Mouse (Mus musculus) midbrain, embryonic 12.5 days (tissue): ENCODE measurements around the gene Ddr2. TPM values are rescaled to one million over a fixed set of nuclear protein-coding genes. Genes with fewer than 3 reads are reported as not detected.
A peak's percentile ranks its signal among the peaks of the same experiment; 100 is the strongest.
"Not testable (repeated sequence)": the region's sequence is repeated elsewhere in the genome, so short reads cannot be mapped to it uniquely, and the experiment has no call there.

Experiments used
- ATAC-seq: fragments of 200-750 bp; cut with Nextera tagmentation; 2 replicates; pipeline ENCODE4 v1.8.0; 2017; ENCODE audit warnings: low read depth, moderate TSS enrichment, moderate library complexity; ENCODE audit not compliant: low FRiP score
- H3K27ac ChIP-seq: fragments of 300-500 bp; sonication (generic); replicated peaks from 2 replicates; pipeline ENCODE4 v1.5.1; 2016; ENCODE audit warnings: mild to moderate bottlenecking
- H3K27me3 ChIP-seq: fragments of 300-500 bp; sonication (generic); 2 replicates; pipeline ENCODE4 v1.6.1; 2016; ENCODE audit warnings: mild to moderate bottlenecking
- H3K36me3 ChIP-seq: fragments of 300-500 bp; sonication (generic); 2 replicates; pipeline ENCODE4 v1.6.1; 2016
- H3K4me1 ChIP-seq: fragments of 300-500 bp; sonication (generic); 2 replicates; pipeline ENCODE4 v1.6.1; 2016
- H3K4me2 ChIP-seq: fragments of 300-500 bp; sonication (generic); replicated peaks from 2 replicates; pipeline ENCODE4 v1.6.1; 2016; ENCODE audit warnings: mild to moderate bottlenecking, moderate library complexity
- H3K4me3 ChIP-seq: fragments of 300-500 bp; sonication (generic); 2 replicates; pipeline ENCODE4 v1.5.1; 2016; ENCODE audit warnings: mild to moderate bottlenecking
- H3K9ac ChIP-seq: fragments of 300-500 bp; sonication (generic); replicated peaks from 2 replicates; pipeline ENCODE4 v1.6.1; 2016; ENCODE audit warnings: mild to moderate bottlenecking, moderate library complexity
- H3K9me3 ChIP-seq: fragments of 300-500 bp; sonication (generic); 2 replicates; pipeline ENCODE4 v1.6.1; 2016; ENCODE audit warnings: mild to moderate bottlenecking
- WGBS: fragments of 180-500 bp; shearing (Covaris S2); methylation state at CpG from one replicate; pipeline ENCODE4 v1.1.7; 2016; 5-methylcytosine and 5-hydroxymethylcytosine counted together
- polyA plus RNA-seq: library from polyadenylated mRNA; unstranded; fragments of >200 nt; fragmentation: Nextera tagmentation; extraction: Ambion mirVana; gene quantifications from 2 replicates; pipeline ENCODE4 v1.2.1, GENCODE M21; 2016

Ddr2 gene
- polyA plus RNA-seq, 1 experiment from 2014 or later: 31.1 TPM

DNA sequence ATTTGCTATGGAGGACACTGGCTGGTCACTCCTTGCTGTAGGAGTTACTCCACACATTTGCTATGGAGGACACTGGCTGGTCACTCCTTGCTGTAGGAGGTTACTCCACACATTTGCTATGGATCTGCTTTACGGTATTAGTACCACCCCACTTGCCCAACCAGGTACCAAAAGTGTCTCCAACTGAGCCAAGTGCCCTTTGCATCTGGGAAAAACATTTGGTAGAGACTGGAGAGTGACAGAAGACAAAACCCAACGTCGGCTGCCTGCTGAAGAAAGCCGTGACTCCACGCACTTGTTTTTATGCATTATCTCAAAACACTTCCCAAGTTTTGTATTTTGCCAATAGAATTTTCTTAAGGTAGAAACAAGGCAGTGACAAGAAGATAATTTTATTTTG lies 31.1 kb upstream of the Ddr2 start:
- no peaks in the 10 kb centered on the region for H3K9me3 ChIP-seq
- no peak for ATAC-seq
- WGBS: 93% methylated on average over 5 of the region's 5 CpGs
- no peak overlapping the region for H3K9ac ChIP-seq
- H3K4me2 ChIP-seq: no peak overlapping the region
- H3K36me3 ChIP-seq: peaks cover 15% of the 10 kb centered on the region; the same call in 1 of the 2 replicates
- no peaks in the 10 kb centered on the region for H3K4me1 ChIP-seq
- no peaks in the 10 kb centered on the region for H3K27me3 ChIP-seq
- H3K27ac ChIP-seq: no peak overlapping the region
- H3K4me3 ChIP-seq: no peak overlapping the region

DNA sequence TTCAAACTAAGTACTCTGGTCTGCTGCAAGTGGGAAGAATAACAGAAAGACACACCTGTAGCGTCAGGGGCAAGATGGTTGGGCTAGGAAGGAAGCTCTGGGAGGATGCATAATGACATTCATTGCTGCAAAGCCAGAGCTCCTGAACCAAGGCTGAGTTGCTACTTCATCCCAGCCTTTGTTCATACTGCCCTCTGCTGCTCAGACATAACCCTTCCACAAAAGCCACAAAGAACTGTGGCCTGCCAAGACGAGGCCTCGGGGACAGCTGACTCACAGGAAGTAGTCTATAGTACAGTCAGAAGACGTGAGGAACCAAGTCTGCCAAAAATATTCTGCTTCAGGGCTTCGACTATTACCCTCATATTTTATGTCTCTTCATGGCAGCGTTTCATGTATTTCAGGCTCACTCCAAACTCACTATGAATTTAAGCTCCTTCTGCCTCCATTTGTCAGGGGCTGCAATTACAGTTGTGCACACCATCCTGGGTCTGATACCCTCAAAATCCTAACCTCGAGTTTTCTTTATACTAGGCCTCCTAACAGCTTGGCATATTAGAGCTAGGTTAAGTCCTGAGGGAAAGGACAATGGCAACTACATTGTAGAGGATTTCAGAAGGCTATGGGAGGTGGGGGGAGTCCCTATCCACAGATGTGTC lies 25.9 kb upstream of the Ddr2 start:
- ATAC-seq: peak; percentile 30; the same call in 1 of the 2 replicates
- Histone ChIP-seq H3K9me3 (no peaks in the 10 kb centered on the region), H3K9ac (no peak overlapping the region), H3K27ac (no peak overlapping the region), H3K4me2 (no peak overlapping the region), H3K36me3 (no peaks in the 10 kb centered on the region), H3K4me1 (no peaks in the 10 kb centered on the region), H3K27me3 (no peaks in the 10 kb centered on the region), H3K4me3 (no peak overlapping the region)
- 36% methylated on average over 7 of the region's 7 CpGs for WGBS

DNA sequence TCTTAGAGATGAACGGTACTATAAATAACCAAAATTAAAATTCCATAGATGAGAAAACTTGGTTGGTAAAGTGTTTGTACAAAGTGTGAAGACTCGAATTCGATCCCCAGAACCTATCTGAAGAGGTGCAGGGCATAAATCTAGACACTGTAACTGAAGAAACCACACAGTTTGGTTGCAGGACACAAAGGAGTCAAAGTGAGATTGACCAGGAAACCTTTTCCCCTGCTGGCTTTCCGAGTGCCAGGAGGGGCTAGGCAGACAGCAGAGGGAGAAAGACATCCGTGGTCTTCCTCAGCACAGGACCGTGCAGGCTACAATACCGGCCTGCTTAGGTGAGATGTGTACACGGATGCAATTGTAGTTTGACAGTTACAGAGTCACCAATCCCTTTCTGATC lies 23.7 kb upstream of the Ddr2 start:
- 88% methylated on average over 8 of the region's 8 CpGs for WGBS
- no peak for ATAC-seq

DNA sequence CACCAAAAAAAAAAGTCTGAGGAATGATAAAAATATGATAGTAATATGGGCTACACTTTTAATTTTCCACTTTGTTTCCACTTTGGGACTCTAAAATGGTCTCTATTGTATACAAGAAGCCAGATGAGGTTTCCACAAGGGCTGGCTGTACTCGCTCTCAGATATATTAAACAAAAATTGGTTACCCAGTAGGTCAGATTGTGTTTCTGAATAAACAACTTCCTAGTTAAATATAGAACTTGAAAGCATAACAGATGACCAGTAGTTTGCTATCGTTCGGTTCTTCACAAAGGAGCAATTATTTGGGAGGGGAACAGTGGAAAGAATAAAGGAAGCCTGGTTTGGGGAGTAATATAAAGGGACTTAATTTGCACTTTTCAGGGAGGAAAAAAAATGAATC lies 20.4 kb upstream of the Ddr2 start:
- H3K4me1 ChIP-seq: no peaks in the 10 kb centered on the region

More for the DNA sequence above, 23.7 kb upstream of the Ddr2 start:
- Histone ChIP-seq H3K36me3 (no peaks in the 10 kb centered on the region), H3K27ac (no peak overlapping the region), H3K27me3 (no peaks in the 10 kb centered on the region), H3K4me3 (no peak overlapping the region), H3K9me3 (no peaks in the 10 kb centered on the region), H3K9ac (no peak overlapping the region), H3K4me1 (no peaks in the 10 kb centered on the region), H3K4me2 (no peak overlapping the region)

DNA sequence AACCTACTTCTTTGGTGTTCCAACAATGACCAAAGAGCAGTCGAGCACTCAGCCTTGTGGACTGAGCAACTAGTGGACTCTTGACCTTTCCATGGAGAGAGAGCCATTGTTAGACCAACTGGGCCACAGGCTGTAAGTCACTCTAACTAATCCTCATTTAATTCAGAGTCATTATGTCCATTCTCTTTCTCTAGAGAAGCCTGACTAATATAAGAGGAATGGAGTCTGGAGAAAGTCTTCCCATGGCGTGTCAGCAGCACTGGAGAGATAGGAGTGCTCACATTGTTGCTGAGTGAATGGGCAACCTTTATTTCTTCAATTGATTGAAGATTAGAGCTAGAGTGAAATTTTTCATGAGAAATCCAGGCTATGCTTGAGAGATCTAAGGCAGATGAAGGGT lies 14.1 kb upstream of the Ddr2 start:
- no peaks in the 10 kb centered on the region for H3K27me3 ChIP-seq
- 38% methylated on average over 2 of the region's 2 CpGs for WGBS
- no peaks in the 10 kb centered on the region for H3K36me3 ChIP-seq
- ATAC-seq: no peak
- no peak overlapping the region for H3K4me2 ChIP-seq
- no peak overlapping the region for H3K4me3 ChIP-seq
- H3K9ac ChIP-seq: no peak overlapping the region
- no peaks in the 10 kb centered on the region for H3K9me3 ChIP-seq
- H3K4me1 ChIP-seq: no peaks in the 10 kb centered on the region
- no peak overlapping the region for H3K27ac ChIP-seq

More for the DNA sequence above, 20.4 kb upstream of the Ddr2 start:
- no peak for ATAC-seq
- WGBS: 79% methylated on average over 3 of the region's 3 CpGs
- no peak overlapping the region for H3K9ac ChIP-seq
- H3K36me3 ChIP-seq: no peaks in the 10 kb centered on the region
- H3K9me3 ChIP-seq: no peaks in the 10 kb centered on the region
- H3K4me2 ChIP-seq: no peak overlapping the region
- no peak overlapping the region for H3K4me3 ChIP-seq
- no peak overlapping the region for H3K27ac ChIP-seq
- H3K27me3 ChIP-seq: no peaks in the 10 kb centered on the region

DNA sequence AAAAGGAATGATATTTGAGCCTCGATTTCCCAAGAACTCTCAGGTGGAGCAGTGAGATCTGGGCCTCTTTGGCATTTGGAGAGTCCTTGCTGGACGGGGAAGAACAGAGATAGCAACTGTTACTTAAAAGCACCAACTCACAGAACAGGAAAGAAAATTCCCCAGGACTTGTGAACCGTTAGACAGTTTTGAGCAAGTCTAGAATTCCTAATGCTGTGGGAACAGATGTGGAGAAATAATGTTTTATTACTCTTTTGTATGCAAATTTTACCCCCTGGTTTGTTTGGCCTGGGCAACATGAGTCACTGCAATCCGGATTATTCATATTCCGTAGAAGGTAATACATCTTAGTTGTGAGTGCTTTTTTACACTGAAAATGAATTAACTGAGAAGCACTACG lies 3.1 kb upstream of the Ddr2 start:
- 89% methylated on average over 6 of the region's 6 CpGs for WGBS
- H3K4me3 ChIP-seq: no peak overlapping the region
- no peaks in the 10 kb centered on the region for H3K4me1 ChIP-seq
- no peak overlapping the region for H3K27ac ChIP-seq
- H3K4me2 ChIP-seq: no peak overlapping the region
- H3K9me3 ChIP-seq: no peaks in the 10 kb centered on the region
- H3K27me3 ChIP-seq: no peaks in the 10 kb centered on the region
- H3K36me3 ChIP-seq: no peaks in the 10 kb centered on the region
- no peak overlapping the region for H3K9ac ChIP-seq
- no peak for ATAC-seq

DNA sequence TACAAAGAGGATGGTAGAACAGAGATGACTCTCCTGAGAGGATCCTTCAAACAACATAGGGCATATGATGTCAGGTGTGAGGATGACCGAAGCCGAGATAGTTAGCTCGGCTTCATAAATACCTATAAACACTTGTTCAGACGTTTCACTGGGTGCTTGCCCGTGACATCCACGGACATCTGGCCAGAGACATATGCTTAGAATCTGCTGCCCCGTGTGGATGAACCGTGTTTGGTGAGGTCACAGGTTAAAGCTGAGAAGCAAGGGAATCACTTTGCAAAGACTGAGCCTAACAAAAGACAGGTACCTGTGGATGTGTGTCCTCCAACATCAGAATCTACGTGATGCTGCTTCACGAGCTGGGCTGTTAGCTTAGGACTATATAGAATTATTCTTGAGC lies 1.7 kb upstream of the Ddr2 start:
- H3K36me3 ChIP-seq: no peaks in the 10 kb centered on the region
- H3K9ac ChIP-seq: no peak overlapping the region
- no peak for ATAC-seq
- no peaks in the 10 kb centered on the region for H3K27me3 ChIP-seq
- no peaks in the 10 kb centered on the region for H3K9me3 ChIP-seq
- H3K4me2 ChIP-seq: no peak overlapping the region
- H3K27ac ChIP-seq: no peak overlapping the region
- H3K4me1 ChIP-seq: no peaks in the 10 kb centered on the region
- H3K4me3 ChIP-seq: no peak overlapping the region
- 79% methylated on average over 10 of the region's 10 CpGs for WGBS

DNA sequence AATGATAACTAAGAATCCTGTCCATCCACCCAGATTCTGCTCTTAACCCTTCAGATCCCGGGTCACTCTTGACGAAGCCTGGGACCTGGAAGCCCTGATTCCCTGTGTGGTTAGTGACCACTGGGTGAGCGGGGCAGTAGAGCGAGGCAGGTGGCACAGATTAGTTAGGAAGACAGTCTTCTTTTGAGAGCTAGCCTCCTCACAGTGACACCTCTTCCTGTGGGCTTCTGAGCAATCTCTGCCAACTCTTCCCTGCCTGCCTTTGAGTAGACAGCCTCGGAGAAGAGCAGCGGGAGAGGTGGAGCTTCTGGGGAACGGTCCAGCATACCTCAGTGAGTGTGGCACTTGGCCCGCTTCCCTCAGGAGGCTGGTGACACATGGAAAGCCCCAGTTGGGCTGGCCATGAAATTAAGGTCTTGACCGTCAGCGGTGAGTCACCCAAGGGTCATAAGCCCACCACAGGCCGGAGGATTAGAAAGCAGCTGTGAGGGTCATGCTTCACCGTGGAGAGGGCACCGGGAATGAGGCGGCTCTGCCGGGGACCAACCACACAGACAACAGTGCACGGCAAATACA lies 1.2 kb upstream of the Ddr2 start:
- H3K9ac ChIP-seq: no peak overlapping the region
- no peaks in the 10 kb centered on the region for H3K9me3 ChIP-seq
- no peak for ATAC-seq
- no peaks in the 10 kb centered on the region for H3K4me1 ChIP-seq
- H3K4me3 ChIP-seq: no peak overlapping the region
- H3K27ac ChIP-seq: no peak overlapping the region
- no peaks in the 10 kb centered on the region for H3K36me3 ChIP-seq
- no peaks in the 10 kb centered on the region for H3K27me3 ChIP-seq
- H3K4me2 ChIP-seq: no peak overlapping the region
- 74% methylated on average over 16 of the region's 16 CpGs for WGBS

DNA sequence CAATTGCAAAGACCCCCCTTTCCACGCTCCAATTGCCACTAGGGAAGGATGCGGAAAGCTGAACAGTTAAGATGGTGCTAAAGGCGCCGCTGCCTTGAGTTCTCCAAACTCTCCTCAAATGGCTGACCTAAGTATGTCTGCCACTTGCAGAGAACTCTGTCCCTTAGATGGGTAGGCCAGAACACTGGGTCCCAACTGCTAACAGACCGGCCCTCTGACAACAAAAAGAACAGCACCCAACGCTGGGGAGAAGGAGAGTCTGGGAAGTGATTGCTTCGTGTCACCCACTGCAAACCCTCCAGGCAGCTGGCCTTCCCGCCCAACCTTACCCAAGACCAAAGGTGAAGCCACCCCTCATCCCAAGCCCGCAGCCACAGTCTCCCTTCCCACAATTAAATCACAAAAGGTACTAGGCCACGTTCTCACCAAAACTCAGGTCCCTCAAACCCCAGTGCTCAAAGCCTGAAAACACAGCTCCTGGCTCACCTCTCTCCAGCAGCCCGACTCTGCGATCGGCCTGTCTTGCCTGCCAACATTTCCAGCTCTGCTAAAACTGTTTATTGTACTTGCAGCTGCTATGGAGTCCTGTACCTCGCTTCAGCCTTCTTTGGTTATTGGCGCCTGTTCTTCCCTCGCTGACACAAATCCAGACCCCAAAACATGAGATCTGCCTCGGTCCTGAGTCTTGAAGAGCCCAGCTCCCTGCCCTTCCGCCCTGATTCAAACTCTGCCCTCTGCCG lies 616 bp downstream of the Ddr2 start:
- Histone ChIP-seq H3K27me3 (no peaks in the 10 kb centered on the region), H3K27ac (no peak overlapping the region), H3K4me1 (no peaks in the 10 kb centered on the region), H3K36me3 (no peaks in the 10 kb centered on the region), H3K9me3 (no peaks in the 10 kb centered on the region), H3K4me2 (no peak overlapping the region), H3K9ac (no peak overlapping the region), H3K4me3 (peak overlapping the region; percentile 6; the same call in 1 of the 2 replicates)
- ATAC-seq: no peak
- 82% methylated on average over 19 of the region's 19 CpGs for WGBS

DNA sequence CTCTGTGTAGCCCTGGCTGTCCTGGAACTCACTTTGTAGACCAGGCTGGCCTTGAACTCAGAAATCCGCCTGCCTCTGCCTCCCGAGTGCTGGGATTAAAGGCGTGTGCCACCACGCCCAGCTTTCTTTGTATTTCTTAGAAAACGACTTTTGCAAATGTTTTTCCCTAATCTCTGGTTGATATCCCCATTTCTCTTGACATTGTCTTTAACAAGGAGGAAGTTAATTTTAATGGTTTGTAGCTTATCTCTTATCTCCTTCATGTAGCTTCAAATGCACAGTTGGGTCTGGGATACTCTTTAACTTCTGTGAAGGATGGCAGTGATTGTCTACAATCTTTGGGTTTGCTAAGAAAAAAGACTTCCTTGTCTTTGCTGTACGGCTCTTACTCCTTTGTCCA lies 7.7 kb downstream of the Ddr2 start:
- not testable (repeated sequence) for H3K4me1 ChIP-seq, H3K27ac ChIP-seq, ATAC-seq, H3K4me2 ChIP-seq, H3K9me3 ChIP-seq, H3K9ac ChIP-seq, H3K4me3 ChIP-seq, H3K36me3 ChIP-seq, H3K27me3 ChIP-seq
- WGBS: 95% methylated on average over 6 of the region's 6 CpGs

DNA sequence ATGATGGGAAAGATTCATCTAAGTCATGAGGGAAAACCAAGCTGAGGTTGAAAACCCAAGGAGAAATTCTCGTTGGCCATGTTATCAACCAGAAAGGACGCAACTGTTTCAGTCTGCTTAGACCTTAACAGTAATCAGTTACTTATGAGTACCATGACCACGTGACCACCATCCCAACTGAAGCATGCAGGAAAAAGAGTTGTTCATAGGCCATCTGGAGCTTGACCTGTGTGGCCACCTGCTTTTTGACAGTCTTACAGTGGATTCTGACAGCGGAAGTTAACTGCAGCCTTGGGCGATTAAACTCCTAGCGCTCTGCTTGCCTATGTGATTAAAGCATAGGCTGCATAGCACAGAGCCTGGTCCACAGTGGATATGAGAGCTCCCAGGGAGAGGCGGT lies 23.9 kb downstream of the Ddr2 start:
- H3K4me3 ChIP-seq: no peak overlapping the region
- ATAC-seq: no peak
- no peaks in the 10 kb centered on the region for H3K27me3 ChIP-seq
- H3K27ac ChIP-seq: no peak overlapping the region
- no peak overlapping the region for H3K9ac ChIP-seq
- no peaks in the 10 kb centered on the region for H3K4me1 ChIP-seq
- WGBS: 95% methylated on average over 7 of the region's 7 CpGs
- H3K4me2 ChIP-seq: no peak overlapping the region
- H3K36me3 ChIP-seq: no peaks in the 10 kb centered on the region
- no peaks in the 10 kb centered on the region for H3K9me3 ChIP-seq

DNA sequence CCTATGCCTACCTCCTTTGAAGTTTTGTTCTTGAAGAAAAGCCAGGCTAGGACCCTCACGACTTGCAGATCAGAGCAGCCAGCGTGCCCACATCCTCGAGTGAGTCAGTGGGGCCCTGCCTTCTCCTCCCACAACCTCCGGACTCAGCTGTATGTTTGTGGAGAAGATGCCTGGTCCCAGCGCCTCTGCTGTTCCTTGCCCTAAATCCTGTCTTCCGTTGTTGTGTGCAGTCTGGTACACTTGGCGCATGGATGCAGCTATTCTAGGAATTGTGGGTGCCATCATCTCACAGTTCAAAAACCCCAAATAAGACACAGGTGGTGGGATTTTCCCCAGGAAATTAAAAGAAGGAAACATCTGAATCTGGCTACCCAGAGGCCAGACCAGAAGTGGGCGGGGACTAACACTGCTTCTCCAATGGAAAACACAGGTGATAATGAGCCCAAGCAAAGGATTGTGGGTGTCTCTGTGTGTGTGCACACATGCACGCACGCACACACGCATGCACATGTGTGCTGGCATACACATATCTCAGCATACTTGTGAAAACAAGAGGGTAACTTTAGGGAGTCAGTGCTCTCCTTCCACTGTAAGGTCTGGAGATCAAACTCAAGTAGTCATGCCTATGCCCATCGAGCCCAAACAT lies 26.3 kb downstream of the Ddr2 start:
- no peak overlapping the region for H3K4me3 ChIP-seq
- WGBS: 90% methylated on average over 12 of the region's 12 CpGs
- ATAC-seq: no peak
- no peak overlapping the region for H3K4me2 ChIP-seq
- no peak overlapping the region for H3K9ac ChIP-seq
- no peaks in the 10 kb centered on the region for H3K4me1 ChIP-seq
- H3K36me3 ChIP-seq: no peaks in the 10 kb centered on the region
- H3K27me3 ChIP-seq: no peaks in the 10 kb centered on the region
- no peaks in the 10 kb centered on the region for H3K9me3 ChIP-seq
- no peak overlapping the region for H3K27ac ChIP-seq
